Mouse (Mus musculus) effector memory CD4-positive, alpha-beta T cell, adult 7 months (primary cell): ENCODE measurements around the gene Fau. TPM values are rescaled to one million over a fixed set of nuclear protein-coding genes. Genes with fewer than 3 reads are reported as not detected.

ENCODE experiments used
- polyA plus RNA-seq: library from polyadenylated mRNA; unstranded; fragments of 100-300 nt; shearing (Covaris generic); gene quantifications from one replicate; pipeline ENCODE4 v1.2.1, GENCODE M21; 2017

The Fau gene
- 995 TPM for polyA plus RNA-seq

DNA sequence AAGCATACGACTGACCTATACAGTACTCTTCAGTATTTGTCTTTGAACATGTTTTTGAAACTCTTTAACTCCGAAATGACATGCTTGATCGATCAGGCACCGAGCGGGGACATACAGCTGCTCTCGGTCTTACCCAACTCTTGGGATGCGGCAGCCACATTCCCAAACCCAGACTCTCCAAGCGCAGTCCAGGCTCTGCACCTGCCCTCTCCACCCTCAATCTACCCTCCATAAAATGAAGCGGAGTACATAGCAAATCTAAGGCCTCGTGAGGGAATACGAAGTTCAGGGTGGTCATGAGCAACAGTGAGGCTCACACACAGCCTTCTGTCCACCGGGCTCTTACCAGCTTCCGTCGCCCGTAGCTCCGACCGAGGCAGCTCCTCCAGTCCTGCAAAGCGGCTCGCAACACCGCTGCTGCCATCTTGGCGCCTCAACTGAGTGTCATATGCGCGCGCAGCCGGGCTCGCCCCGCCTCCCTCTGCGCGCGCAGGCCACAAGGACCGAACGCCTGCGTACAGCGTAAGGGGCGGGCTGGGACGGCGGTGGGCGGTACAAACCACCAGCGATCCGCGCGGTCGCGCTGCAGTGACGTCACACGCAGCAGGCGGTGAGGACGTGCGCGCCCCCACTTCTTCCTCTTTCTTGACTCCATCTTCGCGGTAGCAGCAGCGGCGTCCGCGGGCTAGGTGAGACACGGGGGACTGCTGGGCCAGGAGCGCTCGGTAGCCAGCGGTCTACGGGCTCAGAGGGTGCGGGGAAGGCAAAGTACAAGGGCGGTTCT, at the start of gene Fau, which contains the start of gene Mrpl49:
TSS of gene Fau (plus strand) at position 532 of the 784 bp plus-strand sequence.
TSS of gene Mrpl49 (minus strand) at position 473 of the 784 bp plus-strand sequence.

GRCm38 (mm10) chr19:6015511-6016315, 41.9 kb upstream of the Fau start, which contains the start of gene Capn1:
TSS of gene Capn1 (minus strand) at chr19:6015897.

GRCm38 (mm10) chr19:6046294-6047153, 11.1 kb upstream of the Fau start, which contains the start of gene Syvn1:
TSS of gene Syvn1 (plus strand) at chr19:6046576.

GRCm38 (mm10) chr19:6061021-6061533, 3.4 kb downstream of the Fau start, which contains the start of gene Znhit2:
TSS of gene Znhit2 (plus strand) at chr19:6061192.

DNA sequence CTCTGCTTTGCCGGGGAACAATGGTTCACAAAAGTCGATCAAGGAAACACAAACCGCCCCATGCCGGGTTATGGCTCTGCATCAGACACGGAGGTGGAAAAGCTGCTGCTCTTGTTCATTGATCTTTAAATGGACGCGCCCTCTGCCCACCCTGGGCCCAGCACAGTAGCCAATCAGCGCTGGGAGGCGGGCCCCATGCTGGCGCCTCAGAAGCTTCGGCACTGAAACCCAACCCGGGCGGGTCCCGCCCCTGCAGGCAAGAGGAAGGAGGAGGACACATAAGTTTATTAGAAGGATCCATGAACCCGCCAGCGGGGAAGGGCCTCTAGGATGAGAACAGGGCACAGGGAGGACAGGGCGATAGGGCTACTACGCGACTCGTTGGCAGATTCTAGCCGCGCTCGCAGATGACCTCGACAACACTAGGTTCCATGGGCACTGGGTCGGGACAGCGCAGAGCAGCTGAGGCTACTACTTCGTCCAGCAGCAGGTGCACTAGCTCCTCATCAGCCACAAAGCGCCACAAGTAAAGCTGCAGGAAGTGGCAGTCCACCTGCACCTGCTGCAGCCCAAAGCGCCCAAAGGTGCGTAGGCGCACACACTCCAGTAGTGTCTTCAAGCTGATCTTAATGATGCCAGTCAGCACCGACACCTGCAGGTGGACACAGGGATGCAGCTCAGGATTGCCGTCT, 10.2 kb downstream of the Fau start, which contains the start of gene Tm7sf2:
TSS of gene Tm7sf2 (minus strand) at position 650 of the 692 bp plus-strand sequence.

DNA sequence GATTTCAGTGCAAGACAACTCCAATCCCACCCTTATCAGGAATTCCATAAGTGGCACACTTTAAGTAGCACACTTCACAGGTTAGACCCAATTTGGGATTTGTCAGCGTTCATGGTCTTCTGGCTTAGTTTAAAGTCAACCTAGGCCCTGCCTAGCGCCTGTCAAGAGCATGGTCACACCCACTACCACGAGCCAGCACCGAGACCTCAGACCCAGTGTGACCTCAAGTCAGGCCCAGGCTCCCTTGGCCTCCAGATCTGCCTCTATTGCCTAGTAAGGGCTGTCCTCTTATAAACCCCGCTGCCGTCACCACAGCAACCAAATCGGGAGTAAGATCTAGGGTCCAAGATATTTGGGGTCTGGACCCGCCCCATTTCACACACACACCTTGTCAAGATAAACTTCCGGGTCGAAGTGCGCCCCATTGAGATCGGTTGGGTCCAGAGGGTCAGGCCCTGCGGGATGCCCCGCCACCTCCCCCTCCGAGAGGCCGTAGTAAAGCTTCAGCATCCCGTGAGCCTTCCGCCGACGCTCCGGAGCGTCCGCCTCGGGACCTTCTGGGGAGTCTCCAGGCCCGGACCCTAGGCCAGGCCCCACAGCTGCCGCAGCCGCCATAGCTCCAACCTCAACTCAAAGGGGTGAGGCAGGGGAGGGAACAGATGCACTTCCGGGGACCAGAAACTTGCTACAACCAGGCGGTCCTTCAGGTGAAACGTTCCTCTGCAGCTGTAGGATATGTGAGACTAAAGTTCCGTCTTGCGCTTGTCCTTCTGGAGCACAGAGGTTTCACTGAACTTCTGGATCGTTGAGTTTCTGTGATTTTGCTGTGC, 19.1 kb downstream of the Fau start, which contains the start of gene Vps51:
TSS of gene Vps51 (minus strand) at position 668 of the 830 bp plus-strand sequence.

GRCm38 (mm10) chr19:6079983-6080480, 22.4 kb downstream of the Fau start, which contains the start of gene Tmem262:
TSS of gene Tmem262 (plus strand) at chr19:6080033.

DNA sequence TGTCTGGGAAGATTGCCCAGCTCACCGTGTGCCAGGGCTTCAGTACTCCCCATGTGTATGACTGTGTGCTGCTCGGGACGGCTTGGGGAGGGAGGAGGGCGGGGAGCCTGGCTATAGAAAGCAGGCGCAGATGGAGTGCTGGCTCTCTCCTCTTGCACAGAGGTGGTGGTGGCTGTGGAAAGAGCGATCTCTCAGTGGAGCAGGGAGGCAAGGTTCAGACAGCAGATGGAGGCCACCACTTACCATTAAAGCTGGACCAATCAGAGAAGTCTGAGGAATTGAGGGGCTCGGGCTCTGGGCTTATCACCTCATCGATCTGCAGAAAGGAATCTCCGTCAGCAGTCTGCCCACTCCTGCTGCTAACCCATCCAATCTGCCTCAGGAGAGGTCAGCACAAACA, 24.5 kb downstream of the Fau start, which contains the start of gene Gm28374:
TSS of gene Gm28374 (minus strand) at position 101 of the 400 bp plus-strand sequence.

GRCm38 (mm10) chr19:6084478-6085248, 27.0 kb downstream of the Fau start, which contains the start of the genes Zfpl1 and Cdca5:
TSS of gene Zfpl1 (minus strand) at chr19:6084956.
TSS of gene Cdca5 (plus strand) at chr19:6084983.

DNA sequence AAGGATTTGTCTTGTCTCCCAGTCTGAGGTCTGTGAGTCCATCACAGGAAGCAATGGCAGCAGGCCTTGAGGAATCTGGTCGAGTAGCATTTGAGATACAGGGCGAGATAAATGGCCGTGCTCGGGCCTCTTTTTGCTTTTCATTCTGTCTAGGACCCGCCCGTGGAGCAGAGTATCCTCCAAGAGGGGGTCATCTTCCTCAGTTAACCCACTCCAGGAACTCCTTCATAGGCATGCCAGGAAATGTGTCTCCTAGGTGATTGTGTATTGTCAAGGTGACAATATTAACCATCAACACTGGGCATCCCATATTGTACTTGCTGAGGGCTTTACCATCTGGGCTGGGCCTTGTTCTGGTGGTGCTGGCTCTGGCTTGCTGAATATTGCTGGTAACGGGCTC, 36.5 kb downstream of the Fau start, which contains the start of gene AC131692.1:
TSS of gene AC131692.1 (plus strand) at position 301 of the 400 bp plus-strand sequence.

GRCm38 (mm10) chr19:6105586-6105985, 47.9 kb downstream of the Fau start, which contains the start of gene Naaladl1:
TSS of gene Naaladl1 (plus strand) at chr19:6105782.

Other genes with a start within 250 kb of the Fau start
- gene Frmd8, start 182.6 kb upstream of the Fau start, polyA plus RNA-seq: 120 TPM
- 21.1 TPM for gene Slc25a45, start 180.0 kb upstream of the Fau start, polyA plus RNA-seq
- gene Tigd3, start 163.7 kb upstream of the Fau start, polyA plus RNA-seq: 0.30 TPM
- 126 TPM for gene Dpf2, start 144.8 kb upstream of the Fau start, polyA plus RNA-seq
- gene Cdc42ep2, start 133.0 kb upstream of the Fau start, polyA plus RNA-seq: 0.29 TPM
- gene Pola2, start 93.6 kb upstream of the Fau start, polyA plus RNA-seq: 35.9 TPM
- gene Slc22a20, start 71.7 kb upstream of the Fau start, polyA plus RNA-seq: not detected
- 43.6 TPM for gene Capn1, start 41.9 kb upstream of the Fau start, polyA plus RNA-seq
- 55.4 TPM for gene Syvn1, start 11.3 kb upstream of the Fau start, polyA plus RNA-seq
- gene Mrpl49, start 59 bp upstream of the Fau start, polyA plus RNA-seq: 22.8 TPM
- gene Znhit2, start 3.3 kb downstream of the Fau start, polyA plus RNA-seq: 17.7 TPM
- gene Tm7sf2, start 10.5 kb downstream of the Fau start, polyA plus RNA-seq: 6.2 TPM
- 79.3 TPM for gene Vps51, start 19.4 kb downstream of the Fau start, polyA plus RNA-seq
- not detected for gene Tmem262, start 22.2 kb downstream of the Fau start, polyA plus RNA-seq
- 1.2 TPM for gene Gm28374, start 24.4 kb downstream of the Fau start, polyA plus RNA-seq
- 26.0 TPM for gene Zfpl1, start 27.1 kb downstream of the Fau start, polyA plus RNA-seq
- 0.80 TPM for gene Cdca5, start 27.1 kb downstream of the Fau start, polyA plus RNA-seq
- not detected for gene AC131692.1, start 36.6 kb downstream of the Fau start, polyA plus RNA-seq
- not detected for gene Naaladl1, start 47.9 kb downstream of the Fau start, polyA plus RNA-seq
- gene Sac3d1, start 60.8 kb downstream of the Fau start, polyA plus RNA-seq: 6.3 TPM
- 28.8 TPM for gene Snx15, start 70.5 kb downstream of the Fau start, polyA plus RNA-seq
- not detected for gene Batf2, start 83.1 kb downstream of the Fau start, polyA plus RNA-seq
- gene Arl2, start 83.7 kb downstream of the Fau start, polyA plus RNA-seq: 38.1 TPM
- gene Majin, start 126.5 kb downstream of the Fau start, polyA plus RNA-seq: 0.33 TPM
- not detected for gene Gpha2, start 168.5 kb downstream of the Fau start, polyA plus RNA-seq
- 15.8 TPM for gene Ppp2r5b, start 178.0 kb downstream of the Fau start, polyA plus RNA-seq
- gene Atg2a, start 183.8 kb downstream of the Fau start, polyA plus RNA-seq: 70.6 TPM
- 38.7 TPM for gene Ehd1, start 218.9 kb downstream of the Fau start, polyA plus RNA-seq
- gene Cdc42bpg, start 248.6 kb downstream of the Fau start, polyA plus RNA-seq: 0.48 TPM